Comparison of ENCODE assay signal across 1 mouse cellular context in the genomic region with DNA sequence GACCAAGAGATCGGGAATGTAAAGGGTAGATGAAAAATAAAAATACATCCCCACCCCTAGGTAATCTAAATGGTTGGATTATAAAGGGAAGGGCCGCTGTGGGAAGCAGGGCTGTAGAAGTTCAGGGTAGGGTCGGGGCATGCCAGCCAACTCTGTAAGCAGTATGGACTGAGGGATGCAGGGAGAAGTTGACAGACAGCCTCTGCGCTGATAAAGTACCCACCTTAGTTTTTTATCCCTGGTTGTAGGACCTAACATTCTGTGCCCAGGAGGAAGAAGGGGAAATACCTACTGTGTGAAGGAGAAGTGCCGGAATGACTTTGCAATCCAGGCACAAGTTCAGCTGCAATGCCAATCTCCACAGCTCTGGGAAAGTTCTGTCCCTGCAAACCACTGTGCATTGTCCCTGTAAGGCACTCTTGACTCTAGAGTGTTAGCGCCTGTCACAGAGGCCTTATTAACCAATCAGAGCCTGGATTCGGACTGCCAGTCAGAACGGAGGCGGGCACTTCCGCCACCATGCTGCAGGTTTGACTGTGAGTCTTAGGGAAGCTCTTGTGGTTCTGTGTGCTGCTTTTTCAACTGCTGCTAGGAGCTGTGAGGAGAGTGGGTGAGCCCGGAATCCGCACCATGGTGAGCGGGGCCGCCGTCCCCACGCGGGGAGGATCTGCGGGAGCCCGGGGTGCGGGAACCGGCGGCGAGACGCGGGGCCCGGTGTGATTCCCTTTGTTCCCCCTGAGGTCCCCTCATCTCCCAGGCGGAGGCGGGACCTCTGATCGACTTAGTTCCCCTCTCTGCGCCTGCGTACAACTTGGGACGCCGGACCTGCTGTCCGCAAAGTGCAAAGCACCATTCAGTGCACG.
A peak's percentile ranks its signal among the peaks of the same experiment; 100 is the strongest.
TF ChIP-seq lines count a peak whose summit lies in the region.

A gene (plus strand): TSS at position 527 of the 863 bp plus-strand sequence.

TF ChIP-seq in CH12.LX, 34 proteins besides CTCF, POLR2A, EP300 and RAD21 (continued from another document):
- TF ChIP-seq MXI1 (IDR thresholded peaks at IDR 0.05; ENCODE audit: low read depth, low read length), result peak; percentile 64
- TF ChIP-seq ELF1 (IDR thresholded peaks at IDR 0.05; ENCODE audit: low read depth, low read length), result peak; percentile 82
- peak; percentile 94 for TF ChIP-seq NRF1 (IDR thresholded peaks at IDR 0.05; ENCODE audit: low read depth, low read length)
- TF ChIP-seq PAX5 (IDR thresholded peaks at IDR 0.05; ENCODE audit: low read length), result no peak
- peak; percentile 91 for TF ChIP-seq POLR2AphosphoS2 (IDR thresholded peaks at IDR 0.05; ENCODE audit: low read depth, low read length)
- TF ChIP-seq USF1 (IDR thresholded peaks at IDR 0.05; ENCODE audit: low read depth, low read length), result no peak
- TF ChIP-seq NELFE (IDR thresholded peaks at IDR 0.05; ENCODE audit: low read depth, low read length), result peak; percentile 87
- peak; percentile 77 for TF ChIP-seq TCF12 (IDR thresholded peaks at IDR 0.05; ENCODE audit: low read depth, low read length)
- no peak for TF ChIP-seq ZKSCAN1 (IDR thresholded peaks at IDR 0.05; ENCODE audit: borderline replicate concordance, low read depth, low read length)
- TF ChIP-seq MEF2A (IDR thresholded peaks at IDR 0.05; ENCODE audit: borderline replicate concordance, low read depth, low read length), result 0 out of 2 replicates have a peak, but pooled peaks have one; percentile 30
- 0 out of 2 replicates have a peak, but pooled peaks have one; percentile 70 for TF ChIP-seq KAT2A (IDR thresholded peaks at IDR 0.05; ENCODE audit: insufficient replicate concordance, low read length)
- peak; percentile 49 for TF ChIP-seq IRF4 (IDR thresholded peaks at IDR 0.05; ENCODE audit: low read depth, low read length)
- TF ChIP-seq TBP (conservative IDR thresholded peaks at IDR 0.05; ENCODE audit: low read depth, low read length), result peak; percentile 88
- no peak for TF ChIP-seq USF2 (conservative IDR thresholded peaks at IDR 0.05; ENCODE audit: low read depth, low read length)
- peak; percentile 61 for TF ChIP-seq CHD2 (IDR thresholded peaks at IDR 0.05; ENCODE audit: low read length)
- TF ChIP-seq MYC (IDR thresholded peaks at IDR 0.05; ENCODE audit: low read depth, low read length), result peak; percentile 10; the same call in 1 of the 2 replicates
- TF ChIP-seq UBTF (IDR thresholded peaks at IDR 0.05; ENCODE audit: low read depth, low read length), result no peak
- TF ChIP-seq MAFK (IDR thresholded peaks at IDR 0.05; ENCODE audit: insufficient replicate concordance, low read length), result no peak
- peak; percentile 39; the same call in 1 of the 2 replicates for TF ChIP-seq MAX (IDR thresholded peaks at IDR 0.05; ENCODE audit: low read length)
- no peak for TF ChIP-seq ZMIZ1 (IDR thresholded peaks at IDR 0.05; ENCODE audit: low read depth, low read length)
